Mouse (Mus musculus) ES-Bruce4 (cell line): ENCODE measurements around the gene Tmem131l. TPM values are rescaled to one million over a fixed set of nuclear protein-coding genes. Genes with fewer than 3 reads are reported as not detected.

Experiments
- H3K27ac ChIP-seq: 2 replicates; pipeline ENCODE4 v1.5.1; 2012; ENCODE audit warnings: low read length, inconsistent platforms; ENCODE audit not compliant: insufficient read depth
- H3K27me3 ChIP-seq: 2 replicates; pipeline ENCODE4 v1.6.1; 2012; ENCODE audit warnings: mild to moderate bottlenecking, low read length, inconsistent platforms; ENCODE audit not compliant: control insufficient read depth, poor library complexity, insufficient read depth, severe bottlenecking
- H3K36me3 ChIP-seq: 2 replicates; pipeline ENCODE4 v1.6.1; 2012; ENCODE audit warnings: inconsistent platforms, mild to moderate bottlenecking, low read length, moderate library complexity; ENCODE audit not compliant: control insufficient read depth, poor library complexity, insufficient read depth, severe bottlenecking
- H3K4me1 ChIP-seq: one replicate; pipeline ENCODE4 v1.8.1; 2011; ENCODE audit warnings: low read length; ENCODE audit not compliant: control insufficient read depth, insufficient read depth
- H3K4me3 ChIP-seq: 2 replicates; pipeline ENCODE4 v1.5.1; 2011; ENCODE audit warnings: low read depth, mild to moderate bottlenecking, low read length
- H3K9ac ChIP-seq: 2 replicates; pipeline ENCODE4 v1.6.1; 2012; ENCODE audit warnings: low read depth, mild to moderate bottlenecking, inconsistent platforms; ENCODE audit not compliant: poor library complexity, severe bottlenecking
- H3K9me3 ChIP-seq: replicated peaks from 2 replicates; pipeline ENCODE4 v1.6.1; 2012; ENCODE audit warnings: mild to moderate bottlenecking, low read length, inconsistent platforms; ENCODE audit not compliant: control insufficient read depth, poor library complexity, insufficient read depth, severe bottlenecking
- CTCF ChIP-seq: IDR thresholded peaks from one replicate; pipeline ENCODE4 v1.8.1; 2011; ENCODE audit warnings: low read depth, low read length
- EP300 ChIP-seq: IDR thresholded peaks from 2 replicates; pipeline ENCODE4 v1.6.1; 2011; ENCODE audit warnings: low read depth, low read length; ENCODE audit not compliant: insufficient read depth
- POLR2A ChIP-seq: IDR thresholded peaks from one replicate; pipeline ENCODE4 v1.8.1; 2011; ENCODE audit warnings: low read length; ENCODE audit not compliant: insufficient read depth
- polyA plus RNA-seq: library from polyadenylated mRNA; stranded (reverse); fragments of >200 nt; gene quantifications from 2 replicates; pipeline ENCODE4 v1.2.4, GENCODE M21; 2011; ENCODE audit warnings: low read depth; ENCODE audit not compliant: missing spikeins, insufficient read depth, insufficient read length

Gene Tmem131l
- polyA plus RNA-seq, 1 experiment = 51.5 TPM

DNA sequence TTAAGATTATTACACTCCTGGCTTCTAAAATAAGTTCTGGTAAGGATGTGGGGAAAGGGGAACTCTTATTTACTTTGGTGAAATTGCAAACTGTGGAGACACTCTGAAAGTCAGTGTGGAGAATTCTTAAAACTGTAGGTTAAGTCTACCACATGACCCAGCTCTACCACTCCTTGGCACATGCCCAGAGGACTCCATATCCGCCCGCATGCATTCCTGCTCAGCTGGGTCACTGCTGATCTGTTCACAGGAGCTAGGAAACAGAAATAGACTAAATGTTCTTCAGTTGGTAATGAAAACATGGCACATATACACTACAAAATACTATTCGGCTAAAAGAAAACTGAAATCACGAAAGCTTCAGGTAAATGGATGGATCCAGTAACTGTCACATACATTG is 37.5 kb upstream of the Tmem131l start:
- Histone ChIP-seq H3K4me3 (no peak overlapping the region), H3K36me3 (no peaks in the 10 kb centered on the region), H3K4me1 (no peaks in the 10 kb centered on the region), H3K27me3 (no peaks in the 10 kb centered on the region), H3K9ac (no peak overlapping the region), H3K27ac (no peak overlapping the region), H3K9me3 (peaks cover 5% of the 10 kb centered on the region; the same call in 1 of the 2 replicates)
- no peak for TF ChIP-seq EP300
- no peak for TF ChIP-seq CTCF
- TF ChIP-seq POLR2A = no peak

DNA sequence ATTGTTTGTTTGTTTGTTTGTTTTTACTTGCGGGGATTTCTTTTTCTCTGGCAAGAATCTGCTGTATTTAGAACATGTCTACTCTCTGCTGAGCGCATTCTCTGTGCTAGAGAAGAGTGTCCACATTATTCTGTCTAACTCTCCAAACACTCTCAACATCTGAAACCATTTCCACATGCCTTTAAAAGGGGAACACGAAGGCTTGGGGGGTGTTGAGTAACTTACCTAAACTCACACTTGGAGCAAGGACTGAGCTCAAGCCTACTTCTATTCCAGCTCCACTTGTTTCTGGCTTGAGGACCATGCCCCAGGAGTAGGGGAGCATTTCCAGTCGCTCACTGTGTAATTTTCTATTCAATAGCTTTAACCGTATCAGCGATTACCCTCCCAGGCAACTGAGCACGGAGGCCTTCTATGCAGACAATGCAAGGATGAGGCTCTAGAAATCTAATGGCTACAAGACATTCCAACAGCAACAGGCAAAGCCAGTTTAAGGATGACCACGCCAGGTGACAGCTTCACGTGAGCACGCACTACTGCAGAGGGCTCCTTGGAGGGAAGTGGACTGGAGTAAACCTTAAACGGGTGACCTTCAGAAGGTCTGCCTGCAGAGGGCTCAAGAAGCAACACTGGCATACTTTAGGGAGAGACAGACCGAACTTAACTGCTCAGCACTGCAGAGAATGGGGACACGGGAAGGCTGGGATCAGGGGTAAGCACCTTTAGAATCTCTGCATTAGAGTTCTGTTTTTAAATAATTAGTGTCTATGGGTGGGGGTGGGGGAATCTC is 36.8 kb upstream of the Tmem131l start:
- Histone ChIP-seq H3K36me3 (no peaks in the 10 kb centered on the region), H3K27ac (no peak overlapping the region), H3K27me3 (no peaks in the 10 kb centered on the region), H3K4me3 (no peak overlapping the region), H3K4me1 (no peaks in the 10 kb centered on the region), H3K9ac (no peak overlapping the region), H3K9me3 (peaks cover 5% of the 10 kb centered on the region; the same call in 1 of the 2 replicates)
- no peak for TF ChIP-seq CTCF
- no peak for TF ChIP-seq POLR2A
- no peak for TF ChIP-seq EP300

DNA sequence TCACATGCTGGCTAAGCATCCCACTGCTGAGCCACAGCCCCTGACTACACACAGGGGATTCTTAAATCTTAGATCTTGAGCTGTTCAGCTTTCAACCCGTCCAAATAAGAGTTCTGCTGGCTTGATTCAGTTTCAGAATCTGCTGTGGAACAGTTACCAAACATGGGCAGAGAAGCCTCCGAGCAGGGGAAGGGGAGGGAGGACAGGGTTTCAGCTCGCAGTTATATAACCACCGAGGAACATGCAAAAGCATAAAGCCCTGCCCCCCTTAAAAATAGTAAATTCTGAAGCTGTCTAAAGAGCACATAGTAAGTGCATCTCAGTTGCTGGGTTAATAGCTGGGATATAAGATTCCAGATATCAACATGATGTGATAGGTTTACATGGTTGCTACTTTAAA is 35.5 kb upstream of the Tmem131l start:
- Histone ChIP-seq H3K9ac (no peak overlapping the region), H3K27ac (no peak overlapping the region), H3K27me3 (no peaks in the 10 kb centered on the region), H3K36me3 (no peaks in the 10 kb centered on the region), H3K4me3 (no peak overlapping the region), H3K9me3 (peaks cover 5% of the 10 kb centered on the region; the same call in 1 of the 2 replicates), H3K4me1 (no peaks in the 10 kb centered on the region)
- TF ChIP-seq EP300 (no peak), POLR2A (no peak), CTCF (no peak)

DNA sequence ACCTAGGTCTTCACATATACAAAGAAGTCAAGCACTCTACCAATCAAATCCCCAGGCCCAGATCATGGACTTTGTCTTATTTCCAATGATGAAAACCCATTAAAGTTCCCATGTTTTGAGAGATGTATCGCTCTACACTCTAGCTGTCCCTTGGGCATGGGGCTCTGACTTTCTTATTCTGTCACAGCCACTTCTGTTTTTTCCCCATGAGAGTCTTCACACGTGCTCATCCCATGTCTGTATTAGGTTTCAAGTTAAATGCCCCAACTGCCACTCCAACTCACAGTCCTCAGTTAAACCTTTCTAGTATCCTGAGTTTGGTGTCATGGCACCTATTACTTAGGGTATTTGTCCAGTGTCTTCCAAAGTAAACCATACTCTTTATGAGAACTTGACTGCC is 34.8 kb upstream of the Tmem131l start:
- H3K27ac ChIP-seq = no peak overlapping the region
- no peak overlapping the region for H3K4me3 ChIP-seq
- no peak overlapping the region for H3K9ac ChIP-seq
- H3K4me1 ChIP-seq = no peaks in the 10 kb centered on the region
- no peak for TF ChIP-seq CTCF
- TF ChIP-seq EP300 = no peak
- TF ChIP-seq POLR2A = no peak
- H3K27me3 ChIP-seq = no peaks in the 10 kb centered on the region
- peaks cover 5% of the 10 kb centered on the region; the same call in 1 of the 2 replicates for H3K9me3 ChIP-seq
- H3K36me3 ChIP-seq = no peaks in the 10 kb centered on the region

DNA sequence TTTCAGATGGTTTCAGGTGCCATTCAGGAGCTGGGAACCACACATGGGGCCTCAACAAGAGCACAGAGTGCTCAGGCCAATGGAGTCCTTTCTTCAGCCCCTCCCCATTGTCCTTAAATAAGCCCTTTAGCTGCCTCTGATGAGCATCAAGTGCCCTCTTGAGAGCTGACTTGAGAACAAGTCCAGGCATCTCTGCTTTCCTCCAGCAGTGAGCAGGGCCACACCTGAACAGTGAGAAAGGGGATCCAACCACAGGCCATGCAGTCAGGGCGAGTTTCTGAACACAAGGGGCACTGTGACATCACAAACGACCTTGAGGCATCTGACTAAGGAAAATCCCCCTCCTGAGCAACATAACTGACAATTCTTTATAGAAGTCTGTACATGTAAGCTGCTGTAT is 31.7 kb upstream of the Tmem131l start:
- Histone ChIP-seq H3K36me3 (no peaks in the 10 kb centered on the region), H3K9me3 (no peaks in the 10 kb centered on the region), H3K4me3 (no peak overlapping the region), H3K27me3 (no peaks in the 10 kb centered on the region), H3K9ac (no peak overlapping the region), H3K27ac (peak overlapping the region; percentile 17; the same call in 1 of the 2 replicates), H3K4me1 (no peaks in the 10 kb centered on the region)
- no peak for TF ChIP-seq POLR2A
- peak; percentile 41 for TF ChIP-seq CTCF
- TF ChIP-seq EP300 = peak; percentile 54; the same call in 1 of the 2 replicates

DNA sequence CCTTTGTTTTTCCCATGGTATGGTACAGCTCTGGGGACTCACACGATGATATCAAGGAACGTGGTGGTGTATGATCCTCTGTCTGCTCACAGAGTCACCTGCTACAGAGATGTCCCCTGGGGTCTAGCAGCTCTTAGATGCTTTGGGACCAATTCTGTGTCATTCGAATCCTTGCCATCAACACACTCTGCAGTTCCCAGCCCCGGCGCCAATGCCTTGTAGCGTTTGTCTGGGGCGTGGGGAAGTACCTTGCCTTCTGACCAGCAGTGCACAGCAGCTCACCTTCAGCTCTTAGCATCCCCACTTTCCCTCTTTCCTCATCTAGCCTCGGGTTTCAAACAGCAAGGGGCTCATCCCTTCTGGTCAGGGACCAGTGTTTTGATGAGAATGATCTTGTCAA is 30.8 kb upstream of the Tmem131l start:
- Histone ChIP-seq H3K36me3 (no peaks in the 10 kb centered on the region), H3K9me3 (no peaks in the 10 kb centered on the region), H3K27ac (no peak overlapping the region), H3K9ac (no peak overlapping the region), H3K4me1 (no peaks in the 10 kb centered on the region), H3K27me3 (no peaks in the 10 kb centered on the region), H3K4me3 (no peak overlapping the region)
- TF ChIP-seq CTCF = no peak
- TF ChIP-seq EP300 = no peak
- no peak for TF ChIP-seq POLR2A
